Mouse (Mus musculus): ENCODE measurements at regions not wholly inside any gene's neighbourhood (a gene's known extent, or its start where the extent isn't known, plus 50 kb on each side); places are given as distances from the start of the nearest gene placed in this dataset.

DNA sequence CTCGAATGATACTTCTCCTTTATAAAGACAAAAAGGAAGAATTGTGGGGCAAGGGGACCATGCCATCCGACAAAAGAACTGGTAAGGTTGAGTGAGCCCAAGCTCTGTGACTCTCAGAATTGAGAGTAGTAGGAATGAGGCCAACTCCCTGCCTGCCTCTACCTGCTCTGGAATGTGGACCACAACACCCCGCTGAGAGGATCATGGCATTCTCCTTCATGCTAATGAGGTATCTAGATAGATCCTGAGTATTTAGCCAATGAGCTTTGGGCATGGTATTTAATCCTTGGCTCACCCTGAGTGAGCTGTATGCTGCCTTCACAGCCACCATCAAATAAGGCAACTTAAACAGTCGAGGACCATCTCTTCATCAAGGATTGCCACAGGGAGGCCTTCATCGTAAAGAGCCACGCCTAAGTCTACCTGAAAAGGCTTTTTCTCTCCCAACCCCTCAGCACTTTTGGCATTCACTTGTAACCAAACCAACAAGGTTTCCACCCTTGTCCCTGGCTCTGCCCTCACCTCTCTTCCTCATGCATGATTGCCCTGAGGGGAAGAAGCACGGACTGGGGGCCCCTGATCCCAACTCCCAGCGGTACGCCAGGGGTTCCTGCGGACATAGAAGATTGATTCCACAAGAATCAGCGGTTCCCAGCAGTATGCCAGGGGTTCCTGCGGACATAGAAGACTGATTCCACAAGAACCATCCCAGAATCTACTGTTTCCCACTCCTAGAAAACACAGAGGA lies 587.9 kb downstream of the Ptprc start:
- Histone ChIP-seq H3K27me3 (replicated peaks; ENCODE audit: control insufficient read depth, insufficient read depth, low read length) (no peaks in the 10 kb centered on the region), H3K4me2 (ENCODE audit: low read depth, low read length) (no peak overlapping the region), H3K9me3 (ENCODE audit: control insufficient read depth, low read length) (no peaks in the 10 kb centered on the region), H3K4me1 (ENCODE audit: control insufficient read depth, insufficient read depth, low read length) (no peaks in the 10 kb centered on the region), H3K9ac (ENCODE audit: low read depth, low read length) (no peak overlapping the region), H3K36me3 (ENCODE audit: control insufficient read depth, insufficient read depth, low read length) (no peaks in the 10 kb centered on the region), H3K27ac (replicated peaks; ENCODE audit: low read depth, low read length) (no peak overlapping the region), H3K4me3 (ENCODE audit: low read depth, low read length) (no peak overlapping the region)
- ATAC-seq (ENCODE audit: low read depth), result no peak
- no peak for DNase-seq (ENCODE audit: low spot score)
- 84% methylated on average over 12 of the region's 12 CpGs for WGBS

DNA sequence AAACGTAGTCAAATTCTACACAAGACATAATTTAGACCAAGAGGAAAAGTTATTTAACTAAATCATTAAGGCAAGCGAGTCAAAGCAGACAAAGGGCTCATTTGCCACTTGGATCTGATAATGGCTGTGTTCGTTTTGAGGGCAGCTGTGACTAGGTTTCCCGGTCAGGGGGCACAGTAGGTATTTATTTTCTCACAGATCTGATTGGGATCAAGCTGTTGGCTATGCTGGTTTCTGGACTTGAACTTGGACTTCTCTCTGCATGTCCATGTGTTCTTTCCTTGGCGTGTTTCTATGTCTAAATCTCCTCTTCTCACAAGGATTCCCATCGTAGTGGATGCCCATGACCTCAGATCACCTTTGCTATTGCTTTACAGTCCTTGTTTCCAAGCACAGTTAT lies 590.8 kb downstream of the Ptprc start:
- H3K4me1 ChIP-seq (ENCODE audit: control insufficient read depth, insufficient read depth, low read length), result no peaks in the 10 kb centered on the region
- no peaks in the 10 kb centered on the region for H3K9me3 ChIP-seq (ENCODE audit: control insufficient read depth, low read length)
- DNase-seq (ENCODE audit: low spot score), result no peak
- H3K9ac ChIP-seq (ENCODE audit: low read depth, low read length), result no peak overlapping the region
- WGBS, result 67% methylated on average over 6 of the region's 6 CpGs
- no peak for ATAC-seq (ENCODE audit: low read depth)
- no peak overlapping the region for H3K27ac ChIP-seq (replicated peaks; ENCODE audit: low read depth, low read length)
- no peak overlapping the region for H3K4me3 ChIP-seq (ENCODE audit: low read depth, low read length)
- H3K4me2 ChIP-seq (ENCODE audit: low read depth, low read length), result no peak overlapping the region
- H3K27me3 ChIP-seq (replicated peaks; ENCODE audit: control insufficient read depth, insufficient read depth, low read length), result no peaks in the 10 kb centered on the region
- H3K36me3 ChIP-seq (ENCODE audit: control insufficient read depth, insufficient read depth, low read length), result no peaks in the 10 kb centered on the region

DNA sequence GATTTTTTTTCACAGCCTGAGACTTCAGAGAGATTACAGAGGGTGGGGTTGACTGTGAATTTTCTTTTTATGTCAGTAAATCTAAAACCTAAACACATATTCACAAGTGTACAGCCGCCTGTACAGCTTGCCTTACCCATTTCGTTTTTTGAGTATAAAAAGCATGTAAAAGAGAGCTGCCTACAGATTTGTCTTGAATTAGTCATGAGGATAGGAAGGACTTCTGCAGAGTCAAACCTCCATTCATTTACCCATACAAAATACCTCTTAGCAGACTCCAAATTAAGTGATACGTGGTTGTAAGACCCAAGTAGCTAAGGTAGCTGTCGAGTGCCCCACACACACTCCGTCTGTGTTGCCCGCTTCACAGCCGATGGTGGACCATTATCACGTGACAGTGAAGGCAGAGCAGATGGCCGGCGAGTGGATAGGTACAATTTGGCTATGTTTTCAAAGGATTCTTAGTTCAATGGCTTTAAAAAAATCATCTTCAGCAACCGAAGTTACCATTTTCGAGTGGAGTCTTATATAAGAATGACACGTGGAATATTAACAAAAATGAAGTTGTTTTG lies 591.3 kb downstream of the Ptprc start:
- no peaks in the 10 kb centered on the region for H3K27me3 ChIP-seq (replicated peaks; ENCODE audit: control insufficient read depth, insufficient read depth, low read length)
- WGBS, result 87% methylated on average over 13 of the region's 13 CpGs
- ATAC-seq (ENCODE audit: low read depth), result no peak
- H3K9ac ChIP-seq (ENCODE audit: low read depth, low read length), result no peak overlapping the region
- no peak overlapping the region for H3K4me2 ChIP-seq (ENCODE audit: low read depth, low read length)
- no peaks in the 10 kb centered on the region for H3K36me3 ChIP-seq (ENCODE audit: control insufficient read depth, insufficient read depth, low read length)
- no peaks in the 10 kb centered on the region for H3K9me3 ChIP-seq (ENCODE audit: control insufficient read depth, low read length)
- H3K27ac ChIP-seq (replicated peaks; ENCODE audit: low read depth, low read length), result no peak overlapping the region
- H3K4me3 ChIP-seq (ENCODE audit: low read depth, low read length), result no peak overlapping the region
- DNase-seq (ENCODE audit: low spot score), result no peak
- H3K4me1 ChIP-seq (ENCODE audit: control insufficient read depth, insufficient read depth, low read length), result no peaks in the 10 kb centered on the region

DNA sequence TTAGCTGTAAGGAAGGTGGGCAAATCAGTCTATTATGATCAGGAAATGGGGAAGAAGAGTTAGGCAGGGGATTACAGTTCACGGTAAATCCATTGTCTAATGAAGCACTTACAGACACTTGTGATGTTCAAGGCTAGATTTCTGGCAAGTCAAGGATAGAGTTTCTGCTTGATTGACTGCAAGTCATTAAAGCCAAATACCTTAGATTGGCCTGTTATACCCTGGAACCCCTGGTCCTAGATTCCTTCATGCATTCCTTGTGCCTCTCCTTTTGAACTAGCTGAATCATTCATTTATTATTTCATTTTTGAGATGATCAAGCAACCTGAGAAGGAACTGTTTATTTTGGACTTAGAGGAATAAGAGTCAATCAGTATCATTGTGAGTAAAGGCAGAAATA lies 597.9 kb downstream of the Ptprc start:
- no peak overlapping the region for H3K4me2 ChIP-seq (ENCODE audit: low read depth, low read length)
- no peaks in the 10 kb centered on the region for H3K9me3 ChIP-seq (ENCODE audit: control insufficient read depth, low read length)
- WGBS, result 47% methylated on average over 1 of the region's 1 CpGs
- no peak overlapping the region for H3K9ac ChIP-seq (ENCODE audit: low read depth, low read length)
- H3K27me3 ChIP-seq (replicated peaks; ENCODE audit: control insufficient read depth, insufficient read depth, low read length), result no peaks in the 10 kb centered on the region
- 0 out of 2 replicates have a peak, but pooled peaks cover 3% of the 10 kb centered on the region for H3K4me1 ChIP-seq (ENCODE audit: control insufficient read depth, insufficient read depth, low read length)
- H3K36me3 ChIP-seq (ENCODE audit: control insufficient read depth, insufficient read depth, low read length), result no peaks in the 10 kb centered on the region
- H3K4me3 ChIP-seq (ENCODE audit: low read depth, low read length), result no peak overlapping the region
- ATAC-seq (ENCODE audit: low read depth) (no peak), DNase-seq (ENCODE audit: low spot score) (no peak)
- H3K27ac ChIP-seq (replicated peaks; ENCODE audit: low read depth, low read length), result no peak overlapping the region

DNA sequence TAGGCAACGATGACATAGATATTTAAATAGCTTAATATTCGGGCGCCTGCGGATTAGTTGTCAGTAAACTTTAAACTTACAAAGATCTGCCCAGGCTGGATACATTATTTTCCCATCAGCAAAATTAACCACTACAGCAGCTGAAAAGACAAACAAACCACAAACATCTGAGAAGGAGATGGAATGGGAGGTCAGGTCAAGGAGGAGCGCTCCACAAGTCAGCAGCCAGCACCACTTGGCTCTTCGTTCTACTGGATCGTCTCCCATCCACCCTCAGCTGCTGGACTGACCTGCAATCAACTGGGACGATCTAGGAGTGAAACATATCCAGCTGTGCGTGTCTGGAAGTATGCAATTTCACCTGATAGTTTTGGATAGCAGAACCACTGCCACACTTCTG lies 599.3 kb downstream of the Ptprc start:
- DNase-seq (ENCODE audit: low spot score), result no peak
- Histone ChIP-seq H3K27me3 (replicated peaks; ENCODE audit: control insufficient read depth, insufficient read depth, low read length) (no peaks in the 10 kb centered on the region), H3K4me3 (ENCODE audit: low read depth, low read length) (no peak overlapping the region), H3K4me1 (ENCODE audit: control insufficient read depth, insufficient read depth, low read length) (peaks cover 3% of the 10 kb centered on the region; the same call in 1 of the 2 replicates), H3K36me3 (ENCODE audit: control insufficient read depth, insufficient read depth, low read length) (no peaks in the 10 kb centered on the region), H3K4me2 (ENCODE audit: low read depth, low read length) (no peak overlapping the region), H3K27ac (replicated peaks; ENCODE audit: low read depth, low read length) (no peak overlapping the region), H3K9me3 (ENCODE audit: control insufficient read depth, low read length) (no peaks in the 10 kb centered on the region), H3K9ac (ENCODE audit: low read depth, low read length) (no peak overlapping the region)
- 64% methylated on average over 9 of the region's 9 CpGs for WGBS
- ATAC-seq (ENCODE audit: low read depth), result no peak

DNA sequence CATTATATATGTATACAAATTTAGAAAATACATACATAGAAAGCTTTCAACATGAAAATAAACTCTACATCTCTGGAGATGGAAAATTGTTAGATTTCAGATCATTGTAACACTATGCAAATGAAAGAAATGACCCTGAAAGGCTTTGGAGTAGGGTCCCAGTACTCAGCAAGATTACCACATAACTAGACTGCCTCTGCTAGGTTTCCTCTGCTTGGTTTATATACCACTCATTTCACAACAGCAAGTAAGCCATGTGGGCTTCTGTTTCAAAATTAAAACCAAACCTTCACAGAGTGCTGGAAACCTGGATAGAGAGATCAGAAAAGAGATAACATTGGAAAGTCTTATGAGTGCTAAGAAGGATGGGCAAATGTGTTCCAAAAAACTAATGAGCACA lies 600.1 kb downstream of the Ptprc start:
- H3K9ac ChIP-seq (ENCODE audit: low read depth, low read length), result no peak overlapping the region
- no peak overlapping the region for H3K4me2 ChIP-seq (ENCODE audit: low read depth, low read length)
- ATAC-seq (ENCODE audit: low read depth), result no peak
- H3K36me3 ChIP-seq (ENCODE audit: control insufficient read depth, insufficient read depth, low read length), result no peaks in the 10 kb centered on the region
- peaks cover 4% of the 10 kb centered on the region; the same call in 1 of the 2 replicates for H3K4me1 ChIP-seq (ENCODE audit: control insufficient read depth, insufficient read depth, low read length)
- H3K4me3 ChIP-seq (ENCODE audit: low read depth, low read length), result no peak overlapping the region
- H3K27me3 ChIP-seq (replicated peaks; ENCODE audit: control insufficient read depth, insufficient read depth, low read length), result no peaks in the 10 kb centered on the region
- no peak for DNase-seq (ENCODE audit: low spot score)
- no peaks in the 10 kb centered on the region for H3K9me3 ChIP-seq (ENCODE audit: control insufficient read depth, low read length)
- H3K27ac ChIP-seq (replicated peaks; ENCODE audit: low read depth, low read length), result no peak overlapping the region

DNA sequence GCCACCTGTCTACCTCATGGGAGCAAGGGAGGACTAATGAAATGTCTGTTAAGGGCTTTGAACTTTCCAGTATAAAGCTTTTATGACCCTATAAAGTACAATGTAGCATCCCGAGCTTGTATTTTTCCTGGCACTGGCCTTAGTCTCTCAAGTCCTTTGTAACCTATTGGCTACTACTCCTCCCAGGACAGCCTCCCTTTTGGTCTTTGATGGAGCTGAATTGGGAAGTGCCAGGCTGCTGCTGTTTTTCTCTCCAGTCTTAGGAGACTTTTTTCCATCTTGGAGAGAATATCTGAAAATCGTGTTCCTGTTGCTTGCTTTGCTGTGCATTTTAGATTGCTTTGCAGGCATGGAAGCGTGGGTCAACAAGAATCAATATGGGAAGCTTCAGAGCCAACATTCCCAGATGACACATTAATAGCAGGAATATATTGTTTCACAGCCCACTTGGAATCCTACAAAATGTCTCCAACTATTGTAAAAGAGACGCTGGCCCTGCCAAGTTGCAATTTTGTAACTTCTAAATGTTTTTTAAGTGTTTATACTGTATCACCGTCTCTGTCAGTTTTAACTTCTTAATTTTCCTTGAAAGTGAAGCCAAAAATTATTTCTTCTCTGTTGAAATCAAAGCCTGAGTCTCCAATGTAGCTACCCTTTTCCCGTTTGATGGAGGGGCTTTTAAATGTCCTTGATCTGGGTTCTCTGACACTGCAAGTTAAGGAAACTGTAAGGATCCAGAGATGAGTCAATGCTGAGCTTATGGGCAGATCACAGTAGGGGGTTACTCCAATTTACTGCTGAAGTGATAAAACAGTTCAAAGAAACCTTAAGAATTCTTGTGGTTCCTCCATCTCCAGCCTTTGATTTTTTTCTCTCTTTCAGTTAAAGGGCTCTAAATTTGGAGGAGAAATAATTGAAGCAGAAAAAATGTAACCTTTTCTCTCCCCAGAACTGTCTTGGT lies 603.3 kb downstream of the Ptprc start:
- no peaks in the 10 kb centered on the region for H3K9me3 ChIP-seq (ENCODE audit: control insufficient read depth, low read length)
- ATAC-seq (ENCODE audit: low read depth), result no peak
- no peak overlapping the region for H3K4me2 ChIP-seq (ENCODE audit: low read depth, low read length)
- WGBS, result 62% methylated on average over 6 of the region's 6 CpGs
- no peak overlapping the region for H3K4me3 ChIP-seq (ENCODE audit: low read depth, low read length)
- DNase-seq (ENCODE audit: low spot score), result no peak
- H3K9ac ChIP-seq (ENCODE audit: low read depth, low read length), result no peak overlapping the region
- H3K4me1 ChIP-seq (ENCODE audit: control insufficient read depth, insufficient read depth, low read length), result peaks cover 5% of the 10 kb centered on the region; the same call in 1 of the 2 replicates
- no peaks in the 10 kb centered on the region for H3K36me3 ChIP-seq (ENCODE audit: control insufficient read depth, insufficient read depth, low read length)
- no peaks in the 10 kb centered on the region for H3K27me3 ChIP-seq (replicated peaks; ENCODE audit: control insufficient read depth, insufficient read depth, low read length)
- no peak overlapping the region for H3K27ac ChIP-seq (replicated peaks; ENCODE audit: low read depth, low read length)

DNA sequence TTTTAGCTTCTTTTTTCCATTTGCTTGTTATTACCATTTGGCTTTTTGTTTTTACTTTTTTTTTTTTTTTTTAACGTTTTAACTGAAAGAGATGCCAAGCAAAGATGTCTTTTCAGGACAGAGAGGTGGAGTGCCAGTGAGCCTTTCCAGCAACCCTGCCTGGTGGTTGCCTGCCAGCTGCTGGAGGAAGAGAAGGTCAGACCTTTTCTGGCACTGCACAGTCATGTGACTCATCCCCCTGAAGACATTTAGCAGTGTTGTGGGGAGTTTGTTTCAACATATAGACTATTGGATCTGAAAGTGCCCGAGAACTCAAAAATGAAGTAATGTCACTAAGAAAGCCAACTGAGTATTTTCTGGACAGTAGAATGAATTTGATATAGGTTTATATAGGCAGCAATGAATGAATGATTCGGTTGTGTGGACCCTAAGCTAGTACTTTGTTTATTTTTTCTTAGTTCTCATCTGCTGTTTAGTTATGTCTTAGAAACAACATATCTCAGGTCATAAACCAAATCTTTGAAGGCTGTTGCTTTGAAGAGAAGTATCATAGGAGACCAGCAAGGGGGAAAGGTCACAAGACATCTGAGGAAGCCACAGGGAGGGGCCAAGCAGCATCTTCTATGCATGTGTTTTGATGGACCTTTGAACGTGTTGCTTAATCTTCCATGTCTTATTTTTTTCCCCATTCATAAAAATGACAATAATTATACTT lies 604.2 kb downstream of the Ptprc start:
- Histone ChIP-seq H3K27ac (replicated peaks; ENCODE audit: low read depth, low read length) (no peak overlapping the region), H3K36me3 (ENCODE audit: control insufficient read depth, insufficient read depth, low read length) (no peaks in the 10 kb centered on the region), H3K9me3 (ENCODE audit: control insufficient read depth, low read length) (no peaks in the 10 kb centered on the region), H3K9ac (ENCODE audit: low read depth, low read length) (no peak overlapping the region), H3K4me3 (ENCODE audit: low read depth, low read length) (no peak overlapping the region), H3K27me3 (replicated peaks; ENCODE audit: control insufficient read depth, insufficient read depth, low read length) (no peaks in the 10 kb centered on the region), H3K4me1 (ENCODE audit: control insufficient read depth, insufficient read depth, low read length) (peaks cover 5% of the 10 kb centered on the region; the same call in 1 of the 2 replicates), H3K4me2 (ENCODE audit: low read depth, low read length) (no peak overlapping the region)
- WGBS, result 66% methylated on average over 4 of the region's 4 CpGs
- no peak for ATAC-seq (ENCODE audit: low read depth)
- no peak for DNase-seq (ENCODE audit: low spot score)
